8 mouse cellular contexts compared by ENCODE assay signal in genomic region chr13:117603421-117603820, GRCm38 (mm10). TPM values are rescaled to one million over a fixed set of nuclear protein-coding genes. Genes with fewer than 3 reads are reported as not detected.
A peak's percentile ranks its signal among the peaks of the same experiment; 100 is the strongest.
DNase-seq lines count a peak whose midpoint lies in the region; ATAC-seq and TF ChIP-seq lines count a peak whose summit lies in the region.

No protein-coding gene starts in this region.

- H3K27me3 ChIP-seq in E14TG2a.4 (ENCODE audit: insufficient read depth, low read length): peaks cover 34% of the 10 kb centered on the region
- H3K27me3 ChIP-seq in forebrain, embryonic 11.5 days (ENCODE audit: control insufficient read depth, insufficient read depth, low read length): peaks cover 13% of the 10 kb centered on the region
- peaks cover 39% of the 10 kb centered on the region for H3K27me3 ChIP-seq in midbrain, embryonic 10.5 days (ENCODE audit: low read depth, poor library complexity, severe bottlenecking)

- H3K4me3 ChIP-seq in E14TG2a.4 (replicated peaks; ENCODE audit: low read length): peak overlapping the region; percentile 87
- no peak overlapping the region for H3K4me3 ChIP-seq in forebrain, embryonic 11.5 days (ENCODE audit: low read depth, low read length)
- H3K4me3 ChIP-seq in midbrain, embryonic 10.5 days: peak overlapping the region; percentile 69

- no peaks in the 10 kb centered on the region for H3K36me3 ChIP-seq in E14TG2a.4 (ENCODE audit: insufficient read depth, low read length)
- H3K36me3 ChIP-seq in forebrain, embryonic 11.5 days (ENCODE audit: control insufficient read depth, insufficient read depth, low read length): no peaks in the 10 kb centered on the region
- H3K36me3 ChIP-seq in midbrain, embryonic 10.5 days: no peaks in the 10 kb centered on the region

- no peak overlapping the region for H3K27ac ChIP-seq in forebrain, embryonic 11.5 days (ENCODE audit: low read depth, low read length)
- no peak overlapping the region for H3K27ac ChIP-seq in midbrain, embryonic 10.5 days (replicated peaks)

- TF ChIP-seq CTCF in E14TG2a.4 (conservative IDR thresholded peaks at IDR 0.05; ENCODE audit: low read length): no peak

- ATAC-seq in frontal cortex, adult (ENCODE audit: low TSS enrichment): peak; percentile 9; the same call in 1 of the 2 replicates
- no peak for ATAC-seq in forebrain, embryonic 11.5 days (replicated peaks; ENCODE audit: low FRiP score)

- peaks cover 8% of the 10 kb centered on the region for H3K9me3 ChIP-seq in E14TG2a.4 (ENCODE audit: low read length)
- H3K9me3 ChIP-seq in forebrain, embryonic 11.5 days (ENCODE audit: control insufficient read depth, low read length): no peaks in the 10 kb centered on the region
- H3K9me3 ChIP-seq in midbrain, embryonic 10.5 days (replicated peaks): no peaks in the 10 kb centered on the region

- peaks cover 4% of the 10 kb centered on the region; the same call in 1 of the 2 replicates for H3K4me1 ChIP-seq in E14TG2a.4 (replicated peaks; ENCODE audit: low read depth, low read length)
- H3K4me1 ChIP-seq in forebrain, embryonic 11.5 days (replicated peaks; ENCODE audit: control insufficient read depth, insufficient read depth, low read length): 0 out of 2 replicates have a peak, but pooled peaks cover 3% of the 10 kb centered on the region
- peaks cover 23% of the 10 kb centered on the region for H3K4me1 ChIP-seq in midbrain, embryonic 10.5 days

- WGBS in forebrain, embryonic 11.5 days: 13% methylated on average over 11 of the region's 11 CpGs
- 15% methylated on average over 11 of the region's 11 CpGs for WGBS in midbrain, embryonic 10.5 days

- DNase-seq in frontal cortex, postnatal 25 days (ENCODE audit: low spot score in 2 of 2): no peak
- no peak for DNase-seq in forebrain, embryonic 11.5 days (ENCODE audit: low spot score)
- peak; percentile 17 for DNase-seq in midbrain, embryonic 10.5 days (ENCODE audit: low spot score)
- no peak for DNase-seq in urinary bladder, postnatal 25 days (ENCODE audit: low spot score)
- no peak for DNase-seq in lung, postnatal 14 days
- DNase-seq in layer of hippocampus, adult 8-10 months (ENCODE audit: low spot score in 2 of 2): no peak

- no peak overlapping the region for H3K9ac ChIP-seq in forebrain, embryonic 11.5 days (ENCODE audit: low read length)

- peak overlapping the region; percentile 85; the same call in 1 of the 2 replicates for H3K4me2 ChIP-seq in forebrain, embryonic 11.5 days (ENCODE audit: low read depth, low read length, severe bottlenecking)

RNA-seq across cellular contexts. Expression of gene Hcn1, which starts 1.3 kb away (rescaled TPM):
- 0.03 and 0.07 TPM in 2 replicates for polyA plus RNA-seq in forebrain, embryonic 11.5 days (2014; fragmentation: Nextera tagmentation; extraction: Ambion mirVana)
- 0.02 TPM in 2 replicates for polyA plus RNA-seq in midbrain, embryonic 10.5 days (2016; fragmentation: Nextera tagmentation; extraction: Ambion mirVana)
- total RNA-seq in layer of hippocampus, adult 8-10 months (2022): 10 to 100 TPM; 37.4 to 46.8 (median 41.7) TPM
